Mouse (Mus musculus) liver, adult 2 months (tissue): ENCODE data around the gene 1700037C18Rik. TPM values are rescaled to one million over a fixed set of nuclear protein-coding genes. Genes with fewer than 3 reads are reported as not detected.

ENCODE experiments used
- DNase-seq: peaks from one replicate; pipeline ENCODE4 v3.0.0-alpha.2; 2011; ENCODE audit warnings: low read depth, low spot score; ENCODE audit errors: extremely low read depth
- H3K27ac ChIP-seq: fragments of 200-500 bp; replicated peaks from 2 replicates; pipeline ENCODE4 v1.5.1; 2012; ENCODE audit warnings: low read depth, mild to moderate bottlenecking, control low read depth, inconsistent platforms, low read length; ENCODE audit not compliant: insufficient read depth
- H3K27me3 ChIP-seq: fragments of 200-500 bp; 2 replicates; pipeline ENCODE4 v1.6.1; 2012; ENCODE audit warnings: mild to moderate bottlenecking, moderate library complexity, low read length, inconsistent platforms; ENCODE audit not compliant: control insufficient read depth, insufficient read depth
- H3K36me3 ChIP-seq: fragments of 200-500 bp; 2 replicates; pipeline ENCODE4 v1.6.1; 2012; ENCODE audit warnings: low read length, inconsistent platforms; ENCODE audit not compliant: control insufficient read depth, insufficient read depth
- H3K4me1 ChIP-seq: fragments of 200-500 bp; 2 replicates; pipeline ENCODE4 v1.6.1; 2011; ENCODE audit warnings: low read length; ENCODE audit not compliant: control insufficient read depth, insufficient read depth
- H3K4me3 ChIP-seq: fragments of 200-500 bp; 2 replicates; pipeline ENCODE4 v1.5.1; 2011; ENCODE audit warnings: low read depth, mild to moderate bottlenecking, control low read depth, low read length, moderate library complexity; ENCODE audit not compliant: insufficient read depth
- H3K79me2 ChIP-seq: fragments of 200-500 bp; 2 replicates; pipeline ENCODE4 v1.6.1; 2012; ENCODE audit warnings: inconsistent platforms, mild to moderate bottlenecking, low read length, moderate library complexity; ENCODE audit not compliant: control insufficient read depth, insufficient read depth
- H3K9ac ChIP-seq: fragments of 200-500 bp; 2 replicates; pipeline ENCODE4 v1.6.1; 2012; ENCODE audit warnings: low read depth, mild to moderate bottlenecking, control low read depth, inconsistent platforms, low read length
- CTCF ChIP-seq: fragments of 200-500 bp; IDR thresholded peaks from 2 replicates; pipeline ENCODE4 v1.5.1; 2011; ENCODE audit warnings: low read depth, low read length, control low read depth
- POLR2A ChIP-seq: fragments of 200-500 bp; IDR thresholded peaks from 2 replicates; pipeline ENCODE4 v1.6.1; 2011; ENCODE audit warnings: low read length, control low read depth; ENCODE audit not compliant: insufficient read depth; ENCODE audit errors: extremely low read depth
- WGBS: fragments of 180-500 bp; shearing (Covaris S2); methylation state at CpG from one replicate; pipeline ENCODE4 v1.1.7; 2018; 5-methylcytosine and 5-hydroxymethylcytosine counted together
- polyA plus RNA-seq: library from polyadenylated mRNA; depleted of rRNA; stranded (reverse); fragments of >200 nt; gene quantifications from 2 replicates; pipeline ENCODE4 v1.2.3, GENCODE M21; 2012; rRNA removed
- total RNA-seq: library from RNA; depleted of rRNA; stranded (reverse); fragments of >200 nt; gene quantifications from 2 replicates; pipeline ENCODE4 v1.2.3, GENCODE M21; 2014; rRNA removed

1700037C18Rik gene
- total RNA-seq: 0.40 and 0.46 TPM in 2 replicates
- polyA plus RNA-seq: 1.4 and 1.5 TPM in 2 replicates

DNA sequence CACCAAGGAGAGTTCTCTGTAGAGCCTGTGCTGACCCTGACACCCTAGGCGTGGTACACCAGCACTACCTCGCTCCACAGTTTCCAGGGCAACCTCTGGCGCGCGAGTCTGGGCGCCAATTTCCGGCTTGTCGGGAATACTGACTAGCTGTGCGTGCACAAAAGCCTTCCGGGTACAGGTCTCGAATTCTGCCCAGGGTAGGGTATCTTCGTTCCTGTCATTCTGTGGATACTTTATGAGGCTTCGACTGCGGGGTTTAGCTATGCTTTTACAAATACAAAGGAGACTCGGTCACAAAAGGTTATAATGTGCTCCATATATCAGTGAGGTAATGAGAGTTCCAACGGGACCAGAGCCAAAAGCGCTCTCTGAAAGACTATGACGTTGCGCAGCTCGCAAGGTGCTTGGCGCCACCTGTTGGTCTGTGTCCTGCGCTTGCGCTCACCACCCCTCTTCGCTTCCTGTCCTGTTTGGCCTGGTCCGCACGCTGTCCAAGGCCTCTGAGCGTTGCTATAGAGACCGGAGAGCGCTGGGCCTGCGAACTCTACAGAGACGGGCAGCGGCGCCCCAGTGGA is at the start of gene 1700037C18Rik, which contains the start of gene Cluap1:
Gene 1700037C18Rik, minus strand, starts transcription at position 153 of the 575 bp plus-strand sequence.
Gene Cluap1, plus strand, starts transcription at position 265 of the 575 bp plus-strand sequence.
- Histone ChIP-seq H3K27ac (peak within 1 kb of the TSS; percentile 33), H3K79me2 (no peaks in the 10 kb centered on the region), H3K4me1 (peaks cover 2% of the 10 kb centered on the region; the same call in 1 of the 2 replicates), H3K36me3 (peaks cover 8% of the 10 kb centered on the region; the same call in 1 of the 2 replicates), H3K4me3 (peak within 1 kb of the TSS; percentile 44), H3K27me3 (no peaks in the 10 kb centered on the region), H3K9ac (peak within 1 kb of the TSS; percentile 44)
- TF ChIP-seq POLR2A (no peak), CTCF (peak; percentile 93)
- under 1% methylated on average over 33 of the region's 33 CpGs for WGBS
- DNase-seq: peak; percentile 94

DNA sequence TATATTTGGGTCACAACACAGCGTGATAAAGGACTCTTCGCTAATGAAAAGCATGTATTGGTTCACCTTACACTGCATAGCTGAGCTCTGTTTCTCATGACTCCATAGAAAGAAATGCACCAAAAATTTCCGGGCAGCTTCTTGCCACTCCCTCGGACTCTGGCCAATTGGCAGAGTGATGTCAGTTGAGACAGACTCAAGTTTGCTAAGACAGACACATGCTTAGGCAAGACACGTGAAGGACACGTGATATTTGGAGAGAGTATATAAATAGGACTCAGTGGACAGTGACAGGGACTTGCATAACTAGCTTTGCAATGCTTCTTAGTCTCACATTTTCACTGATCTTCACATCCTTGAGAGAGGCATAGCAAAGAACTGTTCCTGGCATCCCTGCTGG is 47.9 kb upstream of the 1700037C18Rik start:
- Histone ChIP-seq H3K36me3 (no peaks in the 10 kb centered on the region), H3K27me3 (no peaks in the 10 kb centered on the region), H3K79me2 (no peaks in the 10 kb centered on the region), H3K4me3 (no peak overlapping the region), H3K4me1 (no peaks in the 10 kb centered on the region), H3K9ac (no peak overlapping the region), H3K27ac (no peak overlapping the region)
- TF ChIP-seq CTCF: no peak
- TF ChIP-seq POLR2A: no peak
- DNase-seq: peak; percentile 72
- WGBS: 75% methylated on average over 6 of the region's 6 CpGs

DNA sequence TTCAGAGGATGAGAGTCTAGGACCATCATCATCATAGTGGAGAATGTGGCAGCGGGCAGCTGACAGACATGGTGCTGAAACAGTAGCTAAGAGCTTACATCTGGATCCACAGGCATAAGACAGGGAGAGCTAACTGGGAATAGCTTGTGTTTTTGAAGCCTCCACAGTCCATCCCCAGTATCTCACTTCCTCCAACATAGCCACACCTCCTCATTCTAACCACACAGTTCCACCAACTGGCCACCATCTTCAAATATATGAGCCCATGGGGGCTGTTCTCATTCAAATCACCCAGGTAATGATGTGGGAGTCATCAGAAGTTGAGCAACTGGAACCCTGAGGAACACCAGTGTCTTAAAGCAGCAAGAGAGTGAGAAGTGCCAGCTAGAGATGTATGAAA is 42.7 kb upstream of the 1700037C18Rik start:
- TF ChIP-seq POLR2A (no peak), CTCF (no peak)
- H3K4me1 ChIP-seq: no peaks in the 10 kb centered on the region
- WGBS: 94% methylated on average over 1 of the region's 1 CpGs

DNA sequence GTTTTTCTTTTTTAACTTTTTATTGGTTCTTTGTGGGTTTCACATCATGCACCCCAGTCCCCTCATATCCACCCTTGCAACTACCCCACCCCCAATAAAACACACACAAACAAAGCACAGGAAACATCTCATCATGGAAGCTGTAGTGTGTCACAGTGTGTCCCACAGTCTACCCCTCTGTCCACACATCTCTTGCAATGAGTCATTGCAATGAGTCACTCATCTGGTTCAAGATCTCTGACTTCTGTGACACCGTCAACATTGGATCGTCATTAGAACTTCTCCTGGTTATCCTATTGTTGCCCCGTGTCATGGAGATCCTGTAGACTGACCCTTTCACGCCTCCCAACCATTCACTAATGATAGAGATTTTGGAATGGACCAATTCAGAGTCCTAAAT is 26.2 kb upstream of the 1700037C18Rik start:
- Histone ChIP-seq H3K9ac (no peak overlapping the region), H3K27ac (no peak overlapping the region), H3K36me3 (peaks cover 15% of the 10 kb centered on the region; the same call in 1 of the 2 replicates), H3K27me3 (no peaks in the 10 kb centered on the region), H3K4me3 (no peak overlapping the region), H3K79me2 (no peaks in the 10 kb centered on the region), H3K4me1 (peaks cover 4% of the 10 kb centered on the region; the same call in 1 of the 2 replicates)
- no peak for DNase-seq
- no peak for TF ChIP-seq POLR2A
- TF ChIP-seq CTCF: no peak
- WGBS: 79% methylated on average over 4 of the region's 4 CpGs

More for the DNA sequence above, 42.7 kb upstream of the 1700037C18Rik start:
- DNase-seq: no peak
- H3K79me2 ChIP-seq: no peaks in the 10 kb centered on the region
- H3K27ac ChIP-seq: no peak overlapping the region
- H3K4me3 ChIP-seq: no peak overlapping the region
- no peaks in the 10 kb centered on the region for H3K27me3 ChIP-seq
- no peaks in the 10 kb centered on the region for H3K36me3 ChIP-seq
- H3K9ac ChIP-seq: no peak overlapping the region

DNA sequence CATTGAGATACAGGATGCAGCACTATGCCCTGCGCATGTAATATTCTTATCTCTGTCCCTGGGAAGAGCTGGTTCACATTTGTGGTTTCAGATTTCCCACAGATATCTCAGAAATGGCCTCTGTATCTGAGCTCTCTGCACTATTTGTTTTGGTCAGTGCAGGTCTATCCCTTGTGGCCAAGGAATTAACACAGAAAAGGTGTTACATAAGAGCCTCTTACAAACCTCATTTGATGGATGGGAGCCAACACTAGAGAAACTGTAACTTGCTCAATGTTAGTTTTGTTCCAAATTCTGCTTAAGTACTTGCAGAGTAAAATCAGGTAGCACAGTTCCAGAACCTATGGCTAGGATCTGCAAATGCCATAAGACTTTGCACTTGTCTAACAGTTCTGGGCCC is 25.6 kb upstream of the 1700037C18Rik start:
- no peak overlapping the region for H3K9ac ChIP-seq
- WGBS: 37% methylated on average over 1 of the region's 1 CpGs
- no peak overlapping the region for H3K4me3 ChIP-seq
- no peak overlapping the region for H3K27ac ChIP-seq
- DNase-seq: peak; percentile 98
- TF ChIP-seq POLR2A: no peak
- no peak for TF ChIP-seq CTCF
- peaks cover 18% of the 10 kb centered on the region; the same call in 1 of the 2 replicates for H3K36me3 ChIP-seq
- H3K27me3 ChIP-seq: no peaks in the 10 kb centered on the region
- H3K4me1 ChIP-seq: peaks cover 4% of the 10 kb centered on the region; the same call in 1 of the 2 replicates
- no peaks in the 10 kb centered on the region for H3K79me2 ChIP-seq

DNA sequence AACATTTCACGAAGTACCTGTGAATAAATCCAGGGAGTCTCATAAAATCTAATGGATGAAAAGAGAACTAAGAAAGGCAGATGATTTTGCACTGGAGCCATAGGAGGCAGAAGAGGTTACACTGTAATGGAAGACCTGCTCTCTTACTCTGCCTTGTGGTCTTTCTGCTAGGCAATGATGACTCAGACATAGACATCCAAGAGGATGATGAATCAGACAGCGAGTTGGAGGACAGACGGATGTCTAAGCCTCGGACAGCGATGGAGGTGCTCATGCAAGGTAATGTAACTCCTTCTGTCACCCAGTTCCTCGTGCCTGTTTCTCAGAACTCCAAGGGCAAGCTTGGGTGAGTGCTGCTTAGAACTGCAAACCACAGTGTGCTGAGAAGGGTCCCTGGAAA is 25.0 kb upstream of the 1700037C18Rik start:
- peaks cover 14% of the 10 kb centered on the region; the same call in 1 of the 2 replicates for H3K36me3 ChIP-seq
- TF ChIP-seq CTCF: no peak
- no peak for TF ChIP-seq POLR2A
- H3K4me1 ChIP-seq: peaks cover 4% of the 10 kb centered on the region; the same call in 1 of the 2 replicates
- H3K27ac ChIP-seq: no peak overlapping the region
- H3K27me3 ChIP-seq: no peaks in the 10 kb centered on the region
- no peak for DNase-seq
- no peak overlapping the region for H3K9ac ChIP-seq
- 92% methylated on average over 6 of the region's 6 CpGs for WGBS
- H3K4me3 ChIP-seq: no peak overlapping the region
- no peaks in the 10 kb centered on the region for H3K79me2 ChIP-seq
